Mouse (Mus musculus): ENCODE data around the gene Olfr960.

DNA sequence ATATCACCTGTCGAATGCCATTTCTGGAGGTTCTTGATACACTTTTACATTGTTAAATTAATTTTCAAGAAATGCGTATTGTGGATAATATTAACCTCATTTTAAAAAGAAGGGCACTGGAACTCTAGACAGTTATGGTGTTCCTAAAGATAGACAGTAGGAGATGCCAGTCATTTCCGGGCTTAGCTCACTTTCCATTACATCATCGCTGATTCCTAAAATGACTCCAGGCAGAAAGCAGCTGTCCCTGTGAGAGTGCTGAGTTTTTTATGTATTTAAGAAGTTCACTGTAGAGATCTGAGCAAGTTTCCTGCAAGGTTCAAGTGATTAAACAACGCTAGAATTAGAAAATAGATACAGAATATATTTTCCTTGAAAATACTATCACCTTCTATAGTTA is 44.1 kb upstream of the Olfr960 start:
- TF ChIP-seq MAFK (IDR thresholded peaks at IDR 0.05; ENCODE audit: insufficient read depth, low read depth, low read length) = no peak
- TF ChIP-seq ZC3H11A (IDR thresholded peaks at IDR 0.05; ENCODE audit: borderline replicate concordance, low read depth, low read length) = no peak

Measured in ES-E14 (cell line).